Mouse (Mus musculus) kidney, adult 2 months (tissue): ENCODE results near the gene Ube2z. TPM values are rescaled to one million over a fixed set of nuclear protein-coding genes. Genes with fewer than 3 reads are reported as not detected.

Source experiments
- DNase-seq: peaks from one replicate; pipeline ENCODE4 v3.0.0; 2021
- H3K27ac ChIP-seq: fragments of 200-500 bp; 2 replicates; pipeline ENCODE4 v1.5.1; 2012; ENCODE audit warnings: low read depth, low read length, control low read depth, inconsistent platforms; ENCODE audit not compliant: insufficient read depth
- H3K27me3 ChIP-seq: fragments of 200-500 bp; replicated peaks from 2 replicates; pipeline ENCODE4 v1.6.1; 2012; ENCODE audit warnings: mild to moderate bottlenecking, moderate library complexity, low read length, inconsistent platforms; ENCODE audit not compliant: control insufficient read depth, insufficient read depth
- H3K36me3 ChIP-seq: fragments of 200-500 bp; 2 replicates; pipeline ENCODE4 v1.6.1; 2012; ENCODE audit warnings: mild to moderate bottlenecking, moderate library complexity, low read length, inconsistent platforms; ENCODE audit not compliant: control insufficient read depth, insufficient read depth
- H3K4me1 ChIP-seq: fragments of 200-500 bp; 2 replicates; pipeline ENCODE4 v1.6.1; 2011; ENCODE audit warnings: low read length; ENCODE audit not compliant: control insufficient read depth, insufficient read depth
- H3K4me3 ChIP-seq: fragments of 200-500 bp; 2 replicates; pipeline ENCODE4 v1.5.1; 2011; ENCODE audit warnings: mild to moderate bottlenecking, low read depth, low read length, control low read depth; ENCODE audit not compliant: insufficient read depth
- CTCF ChIP-seq: fragments of 200-500 bp; conservative IDR thresholded peaks from 2 replicates; pipeline ENCODE4 v1.5.1; 2011; ENCODE audit warnings: low read depth, mild to moderate bottlenecking, control low read depth, low read length, moderate library complexity, mixed read lengths; ENCODE audit not compliant: insufficient read depth, insufficient read length
- POLR2A ChIP-seq: fragments of 200-500 bp; IDR thresholded peaks from one replicate; pipeline ENCODE4 v1.6.1; 2011; ENCODE audit warnings: low read depth, low read length, control low read depth
- WGBS: fragments of 180-500 bp; shearing (Covaris S2); methylation state at CpG from one replicate; pipeline ENCODE4 v1.1.7; 2018; 5-methylcytosine and 5-hydroxymethylcytosine counted together
- polyA plus RNA-seq: library from polyadenylated mRNA; depleted of rRNA; stranded (reverse); fragments of >200 nt; gene quantifications from 2 replicates; pipeline ENCODE4 v1.2.3, GENCODE M21; 2012; rRNA removed

The Ube2z gene
- polyA plus RNA-seq, 1 experiment: 38.8 TPM

GRCm38 (mm10) chr11:96006852-96007515 is 58.2 kb downstream of the Ube2z start:
- Histone ChIP-seq H3K27ac (no peak overlapping the region), H3K4me3 (no peak overlapping the region), H3K27me3 (peaks cover 28% of the 10 kb centered on the region), H3K36me3 (no peaks in the 10 kb centered on the region), H3K4me1 (no peaks in the 10 kb centered on the region)
- WGBS: 3% methylated on average over 60 of the region's 67 CpGs
- TF ChIP-seq CTCF: no peak
- no peak for TF ChIP-seq POLR2A
- peak; percentile 14 for DNase-seq

GRCm38 (mm10) chr11:96006367-96006851 is 58.8 kb downstream of the Ube2z start:
- Histone ChIP-seq H3K4me3 (no peak overlapping the region), H3K27ac (no peak overlapping the region), H3K27me3 (peaks cover 28% of the 10 kb centered on the region), H3K4me1 (no peaks in the 10 kb centered on the region), H3K36me3 (no peaks in the 10 kb centered on the region)
- no peak for DNase-seq
- 1% methylated on average over 33 of the region's 33 CpGs for WGBS
- TF ChIP-seq CTCF (no peak), POLR2A (no peak)

GRCm38 (mm10) chr11:96005403-96006271 is 59.6 kb downstream of the Ube2z start, which contains the start of gene Igf2bp1:
TSS of gene Igf2bp1 (minus strand) at chr11:96005940.
- Histone ChIP-seq H3K4me1 (no peaks in the 10 kb centered on the region), H3K27ac (no peak within 1 kb of the TSS), H3K27me3 (peaks cover 26% of the 10 kb centered on the region), H3K36me3 (no peaks in the 10 kb centered on the region), H3K4me3 (no peak within 1 kb of the TSS)
- TF ChIP-seq CTCF: no peak
- no peak for TF ChIP-seq POLR2A
- DNase-seq: peak; percentile 33
- WGBS: 2% methylated on average over 71 of the region's 74 CpGs

DNA sequence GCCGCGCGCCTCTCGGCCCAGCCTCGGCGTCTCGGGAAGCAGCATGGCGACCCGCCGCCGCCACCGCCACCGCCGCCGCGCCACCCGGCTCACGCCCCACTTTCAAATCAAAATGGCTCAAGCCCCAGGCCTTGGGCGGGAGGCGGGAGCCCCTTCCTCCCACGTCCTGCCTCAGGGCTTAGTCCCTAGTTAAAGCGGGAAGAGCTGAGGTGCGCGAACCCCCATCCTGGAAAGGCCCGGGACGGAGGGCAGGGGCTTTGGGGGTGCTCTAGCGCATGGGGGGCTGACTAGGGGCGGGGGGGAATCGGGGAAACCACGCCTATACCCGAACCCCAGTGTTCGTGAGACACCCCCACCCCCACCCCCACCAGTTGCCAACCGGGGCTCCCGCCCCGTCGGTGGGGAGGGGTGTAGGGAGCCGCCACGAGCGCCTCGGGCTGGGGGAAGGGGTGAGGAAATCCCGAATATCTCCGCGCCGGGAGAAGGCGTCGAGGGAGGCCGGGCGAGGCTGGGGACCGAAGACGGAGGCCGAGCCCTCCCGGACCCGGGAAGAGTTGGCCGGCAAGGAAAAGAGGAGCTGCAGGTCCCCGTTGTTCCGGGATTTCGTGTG is 60.3 kb downstream of the Ube2z start:
- H3K4me3 ChIP-seq: no peak overlapping the region
- H3K4me1 ChIP-seq: no peaks in the 10 kb centered on the region
- H3K36me3 ChIP-seq: no peaks in the 10 kb centered on the region
- peaks cover 26% of the 10 kb centered on the region for H3K27me3 ChIP-seq
- WGBS: 3% methylated on average over 56 of the region's 57 CpGs
- DNase-seq: no peak
- no peak overlapping the region for H3K27ac ChIP-seq
- no peak for TF ChIP-seq CTCF
- no peak for TF ChIP-seq POLR2A

DNA sequence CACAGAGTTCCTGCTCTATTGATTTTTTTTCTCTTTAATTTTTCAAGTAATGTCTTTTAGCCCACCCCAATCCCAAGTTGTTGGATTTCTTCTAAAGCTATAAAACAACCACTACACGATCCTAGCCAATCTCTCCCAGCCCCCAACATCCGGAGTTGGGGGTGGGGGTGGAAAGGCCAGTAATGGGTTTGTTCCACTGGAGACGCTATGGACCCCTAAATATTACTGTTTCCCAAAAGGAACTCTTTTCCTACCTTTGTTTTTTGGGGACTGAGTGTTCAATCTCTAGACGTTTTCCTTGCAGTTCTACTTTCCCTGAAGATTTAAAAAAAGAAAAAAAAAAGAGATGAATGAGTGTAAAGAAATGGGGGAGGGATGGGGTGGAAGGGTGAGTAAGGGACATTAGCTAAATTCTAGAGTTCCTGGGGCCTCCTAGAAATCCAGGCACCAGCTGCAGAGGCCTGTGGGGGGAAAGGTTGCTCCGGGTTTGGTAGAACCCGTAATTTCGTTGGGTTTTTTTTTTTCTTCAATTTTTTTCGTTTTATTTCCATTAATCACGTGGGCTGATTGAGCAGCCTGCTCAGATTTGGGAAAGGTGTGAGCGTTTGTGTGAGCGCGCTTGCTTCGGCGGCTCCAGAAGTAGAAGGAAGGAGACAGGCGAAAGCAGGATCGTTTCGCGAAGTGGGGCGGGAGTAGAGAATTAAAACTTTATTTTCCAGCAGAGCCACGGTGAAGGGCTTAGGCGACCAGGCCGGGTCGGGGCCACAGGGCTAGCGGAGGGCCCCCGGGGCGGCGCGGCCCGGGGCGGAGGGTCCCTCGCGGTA is 61.0 kb downstream of the Ube2z start:
- Histone ChIP-seq H3K4me3 (no peak overlapping the region), H3K36me3 (no peaks in the 10 kb centered on the region), H3K4me1 (no peaks in the 10 kb centered on the region), H3K27me3 (peaks cover 26% of the 10 kb centered on the region), H3K27ac (no peak overlapping the region)
- TF ChIP-seq CTCF (no peak), POLR2A (no peak)
- 22% methylated on average over 32 of the region's 32 CpGs for whole genome bisulfite sequencing
- no peak for DNase-seq

DNA sequence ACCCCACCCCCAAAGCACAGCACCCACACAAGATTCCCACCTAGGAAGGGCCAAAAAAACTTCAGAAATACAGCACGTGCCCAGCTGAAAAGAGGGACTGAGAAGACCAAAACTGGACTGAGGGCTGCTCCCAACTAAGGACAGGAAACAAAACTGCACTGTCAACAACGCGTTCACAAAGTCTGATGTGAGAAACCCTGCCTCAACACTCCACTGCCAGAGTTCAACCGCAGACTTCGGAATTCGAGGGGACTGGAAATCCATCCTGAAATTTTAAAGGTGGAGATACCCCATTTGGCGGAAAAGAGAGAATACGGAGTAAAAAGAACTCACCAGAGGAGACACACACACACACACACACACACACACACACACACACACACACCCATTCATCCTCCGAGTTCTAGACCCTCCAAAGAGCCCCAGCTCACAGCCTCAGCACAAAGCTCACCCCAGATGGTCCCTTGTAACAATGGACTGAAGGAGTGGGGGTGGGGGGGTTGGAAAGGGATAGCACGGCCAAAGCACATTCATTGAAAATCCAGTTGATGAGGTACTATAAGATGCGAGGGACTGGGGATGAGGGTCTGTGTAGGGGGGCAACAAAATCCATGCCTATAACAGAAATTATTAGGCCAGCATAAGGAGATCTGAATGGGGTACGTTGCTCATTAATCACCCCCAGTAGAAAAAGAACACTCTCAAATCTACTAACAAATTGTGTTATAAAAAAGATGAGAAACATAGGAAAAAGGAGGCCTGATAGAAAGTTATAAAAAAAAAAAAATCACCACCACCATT is 61.9 kb downstream of the Ube2z start:
- Histone ChIP-seq H3K36me3 (no peaks in the 10 kb centered on the region), H3K4me3 (no peak overlapping the region), H3K27me3 (peaks cover 26% of the 10 kb centered on the region), H3K27ac (no peak overlapping the region), H3K4me1 (no peaks in the 10 kb centered on the region)
- no peak for TF ChIP-seq POLR2A
- no peak for TF ChIP-seq CTCF
- WGBS: 69% methylated on average over 12 of the region's 12 CpGs
- DNase-seq: no peak

Other genes with a start within 250 kb of the Ube2z start
- gene Phospho1, start 240.9 kb downstream of the Ube2z start, polyA plus RNA-seq: 26.4 and 46.5 TPM in 2 replicates
- gene Gngt2, start 228.2 kb downstream of the Ube2z start, polyA plus RNA-seq: 8.0 and 10.3 TPM in 2 replicates
- gene Abi3, start 222.9 kb downstream of the Ube2z start, polyA plus RNA-seq: 21.8 and 25.0 TPM in 2 replicates
- 0.19 and 0.38 TPM in 2 replicates for gene B4galnt2, start 150.5 kb downstream of the Ube2z start, polyA plus RNA-seq
- 1.0 and 1.1 TPM in 2 replicates for gene Igf2bp1, start 59.4 kb downstream of the Ube2z start, polyA plus RNA-seq
- gene Gip, start 40.8 kb downstream of the Ube2z start, polyA plus RNA-seq: not detected in 2 replicates
- gene Snf8, start 30.5 kb downstream of the Ube2z start, polyA plus RNA-seq: 35.5 and 45.9 TPM in 2 replicates
- gene Atp5g1, start 10.3 kb upstream of the Ube2z start, polyA plus RNA-seq: 1,915 and 2,050 TPM in 2 replicates
- not detected in 2 replicates for gene Calcoco2, start 46.6 kb upstream of the Ube2z start, polyA plus RNA-seq
- gene Ttll6, start 68.4 kb upstream of the Ube2z start, polyA plus RNA-seq: 0.05 TPM in 2 replicates
- not detected in 2 replicates for gene Hoxb13, start 128.9 kb upstream of the Ube2z start, polyA plus RNA-seq
- 27.8 and 29.6 TPM in 2 replicates for gene Hoxb9, start 206.1 kb upstream of the Ube2z start, polyA plus RNA-seq
- 51.7 and 69.9 TPM in 2 replicates for gene Hoxb8, start 216.5 kb upstream of the Ube2z start, polyA plus RNA-seq
- gene Hoxb7, start 221.2 kb upstream of the Ube2z start, polyA plus RNA-seq: 15.5 and 16.5 TPM in 2 replicates
- 62.7 and 67.9 TPM in 2 replicates for gene Hoxb6, start 227.1 kb upstream of the Ube2z start, polyA plus RNA-seq
- 7.7 and 8.4 TPM in 2 replicates for gene Hoxb5, start 237.9 kb upstream of the Ube2z start, polyA plus RNA-seq